Mouse (Mus musculus) heart, embryonic 16.5 days (tissue): ENCODE measurements around the gene Dcdc2a. TPM values are rescaled to one million over a fixed set of nuclear protein-coding genes. Genes with fewer than 3 reads are reported as not detected.
A peak's percentile ranks its signal among the peaks of the same experiment; 100 is the strongest.

Source experiments
- ATAC-seq: fragments of 200-750 bp; cut with Nextera tagmentation; replicated peaks from 2 replicates; pipeline ENCODE4 v1.8.0; 2017; ENCODE audit warnings: moderate number of reproducible peaks; ENCODE audit not compliant: insufficient read depth, low FRiP score; ENCODE audit errors: extremely low read depth
- H3K27ac ChIP-seq: fragments of 300-500 bp; sonication (generic); 2 replicates; pipeline ENCODE4 v1.5.1; 2014; ENCODE audit warnings: mild to moderate bottlenecking, low read length, control low read depth, moderate library complexity
- H3K27me3 ChIP-seq: fragments of 300-500 bp; sonication (generic); 2 replicates; pipeline ENCODE4 v1.6.1; 2014; ENCODE audit warnings: low read length, mixed read lengths; ENCODE audit not compliant: control insufficient read depth, insufficient read depth
- H3K36me3 ChIP-seq: fragments of 300-500 bp; sonication (generic); 2 replicates; pipeline ENCODE4 v1.6.1; 2014; ENCODE audit not compliant: control insufficient read depth, insufficient read depth
- H3K4me1 ChIP-seq: fragments of 300-500 bp; sonication (generic); 2 replicates; pipeline ENCODE4 v1.6.1; 2014; ENCODE audit warnings: low read length, mixed read lengths; ENCODE audit not compliant: control insufficient read depth, insufficient read depth
- H3K4me2 ChIP-seq: fragments of 300-500 bp; sonication (generic); 2 replicates; pipeline ENCODE4 v1.6.1; 2014; ENCODE audit warnings: low read depth, mild to moderate bottlenecking, control low read depth, low read length
- H3K4me3 ChIP-seq: fragments of 300-500 bp; sonication (generic); 2 replicates; pipeline ENCODE4 v1.5.1; 2014; ENCODE audit warnings: mild to moderate bottlenecking, control low read depth, low read length
- H3K9ac ChIP-seq: fragments of 300-500 bp; sonication (generic); 2 replicates; pipeline ENCODE4 v1.6.1; 2014; ENCODE audit warnings: low read length, control low read depth
- H3K9me3 ChIP-seq: fragments of 300-500 bp; sonication (generic); replicated peaks from 2 replicates; pipeline ENCODE4 v1.6.1; 2016; ENCODE audit warnings: low read length; ENCODE audit not compliant: control insufficient read depth
- WGBS: fragments of 180-500 bp; shearing (Covaris S2); extraction: QIAGEN DNeasy Blood & Tissue Kit; methylation state at CpG from one replicate; pipeline ENCODE4 v1.1.7; 2014; 5-methylcytosine and 5-hydroxymethylcytosine counted together
- polyA plus RNA-seq: library from polyadenylated mRNA; unstranded; fragments of >200 nt; fragmentation: Nextera tagmentation; extraction: Ambion mirVana; gene quantifications from 2 replicates; pipeline ENCODE4 v1.2.1, GENCODE M21; 2015

Gene Dcdc2a
- polyA plus RNA-seq, 1 experiment from 2014 or later: 1.0 TPM

DNA sequence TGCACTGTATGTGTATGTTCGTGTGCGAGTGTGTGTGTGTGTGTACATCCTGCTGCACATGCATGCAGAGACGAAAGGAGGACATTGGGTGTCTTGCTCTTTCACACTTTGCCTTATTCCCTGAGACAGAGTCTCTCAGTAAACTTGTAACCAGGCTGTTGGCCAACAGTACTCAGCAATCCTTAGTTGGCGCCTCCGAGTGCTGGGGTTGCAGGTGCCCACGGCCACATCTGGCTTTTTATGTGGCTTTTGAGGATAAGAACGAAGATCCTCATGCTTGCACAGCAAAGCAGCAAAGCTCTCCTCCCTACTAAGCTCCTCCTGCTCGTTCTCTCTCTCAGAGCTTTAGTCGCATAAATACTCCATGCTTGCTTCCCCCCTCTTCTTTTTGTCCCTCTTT, 73.0 kb downstream of the Dcdc2a start:
- Histone ChIP-seq H3K9me3 (no peaks in the 10 kb centered on the region), H3K27ac (no peak overlapping the region), H3K4me3 (no peak overlapping the region), H3K9ac (no peak overlapping the region), H3K4me2 (no peak overlapping the region), H3K36me3 (no peaks in the 10 kb centered on the region), H3K4me1 (no peaks in the 10 kb centered on the region), H3K27me3 (no peaks in the 10 kb centered on the region)
- no peak for ATAC-seq
- 78% methylated on average over 9 of the region's 9 CpGs for WGBS

DNA sequence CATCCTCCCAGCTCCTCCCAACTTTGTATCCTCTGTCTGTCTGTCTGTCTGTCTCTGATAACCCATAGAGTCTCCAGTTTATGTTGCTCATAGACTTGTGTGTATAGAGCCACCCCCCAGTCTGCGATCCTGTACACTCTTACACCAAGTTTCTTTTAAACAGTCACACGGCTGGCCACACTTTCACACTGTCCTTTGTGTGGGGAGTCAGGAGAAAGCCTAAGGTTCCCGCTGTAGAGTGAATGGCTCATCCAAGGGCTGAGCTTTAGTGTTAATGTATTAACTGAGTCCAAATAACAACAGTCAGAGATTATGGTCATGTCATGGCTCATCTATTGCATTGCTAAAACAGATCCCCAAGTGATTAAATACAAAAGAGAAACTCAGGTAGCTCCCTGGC, 87.3 kb downstream of the Dcdc2a start:
- no peak overlapping the region for H3K9ac ChIP-seq
- H3K36me3 ChIP-seq: no peaks in the 10 kb centered on the region
- no peak overlapping the region for H3K27ac ChIP-seq
- no peak for ATAC-seq
- H3K4me1 ChIP-seq: no peaks in the 10 kb centered on the region
- 85% methylated on average over 3 of the region's 3 CpGs for WGBS
- H3K4me2 ChIP-seq: no peak overlapping the region
- H3K4me3 ChIP-seq: no peak overlapping the region
- peaks cover 4% of the 10 kb centered on the region for H3K9me3 ChIP-seq
- no peaks in the 10 kb centered on the region for H3K27me3 ChIP-seq

DNA sequence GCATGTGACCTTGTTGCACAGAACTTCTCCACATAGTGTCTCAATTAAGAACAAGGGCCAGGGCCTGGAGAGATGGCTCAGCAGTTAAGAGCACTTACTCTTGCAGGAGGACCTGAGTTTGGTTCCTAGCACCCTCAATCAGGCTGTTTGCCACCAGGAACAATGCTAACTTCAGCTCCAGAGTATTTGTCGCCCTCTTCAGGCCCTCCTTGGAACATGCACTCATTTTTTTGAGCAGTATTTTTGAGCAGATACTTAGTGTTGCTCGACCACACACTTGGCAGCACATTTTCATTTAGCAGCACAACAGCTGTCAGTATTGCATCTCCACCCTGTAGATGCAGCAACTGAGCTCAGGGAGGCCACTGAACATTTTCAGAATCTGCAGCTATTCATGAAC, 88.3 kb downstream of the Dcdc2a start:
- no peak for ATAC-seq
- Histone ChIP-seq H3K4me2 (no peak overlapping the region), H3K9me3 (peaks cover 4% of the 10 kb centered on the region), H3K27me3 (no peaks in the 10 kb centered on the region), H3K36me3 (no peaks in the 10 kb centered on the region), H3K9ac (no peak overlapping the region), H3K4me3 (no peak overlapping the region), H3K27ac (no peak overlapping the region), H3K4me1 (no peaks in the 10 kb centered on the region)
- WGBS: 60% methylated on average over 2 of the region's 2 CpGs

DNA sequence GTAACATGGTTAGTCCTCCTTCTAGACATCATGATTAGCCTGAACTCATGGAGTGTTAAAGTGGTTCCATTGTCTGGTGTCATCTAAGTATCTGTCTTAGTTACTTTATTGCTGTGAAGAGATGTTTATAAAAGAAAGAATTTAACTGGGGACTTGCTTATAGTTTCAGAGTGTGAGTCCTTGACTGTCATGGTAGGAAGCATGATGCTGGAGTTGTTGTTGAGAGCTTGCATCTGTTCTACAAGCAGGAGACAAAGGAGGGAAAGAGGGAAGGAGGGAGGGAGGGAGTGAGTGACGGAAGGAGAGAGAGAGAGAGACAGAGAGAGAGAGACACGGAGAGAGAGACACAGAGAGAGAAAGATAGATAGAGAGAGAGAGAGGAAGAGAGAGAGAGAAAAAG, 90.4 kb downstream of the Dcdc2a start:
- Histone ChIP-seq H3K27ac (no peak overlapping the region), H3K4me2 (no peak overlapping the region), H3K9me3 (peaks cover 4% of the 10 kb centered on the region), H3K4me3 (no peak overlapping the region), H3K27me3 (no peaks in the 10 kb centered on the region), H3K36me3 (no peaks in the 10 kb centered on the region), H3K4me1 (peaks cover 5% of the 10 kb centered on the region), H3K9ac (no peak overlapping the region)
- no peak for ATAC-seq
- 70% methylated on average over 2 of the region's 2 CpGs for WGBS

DNA sequence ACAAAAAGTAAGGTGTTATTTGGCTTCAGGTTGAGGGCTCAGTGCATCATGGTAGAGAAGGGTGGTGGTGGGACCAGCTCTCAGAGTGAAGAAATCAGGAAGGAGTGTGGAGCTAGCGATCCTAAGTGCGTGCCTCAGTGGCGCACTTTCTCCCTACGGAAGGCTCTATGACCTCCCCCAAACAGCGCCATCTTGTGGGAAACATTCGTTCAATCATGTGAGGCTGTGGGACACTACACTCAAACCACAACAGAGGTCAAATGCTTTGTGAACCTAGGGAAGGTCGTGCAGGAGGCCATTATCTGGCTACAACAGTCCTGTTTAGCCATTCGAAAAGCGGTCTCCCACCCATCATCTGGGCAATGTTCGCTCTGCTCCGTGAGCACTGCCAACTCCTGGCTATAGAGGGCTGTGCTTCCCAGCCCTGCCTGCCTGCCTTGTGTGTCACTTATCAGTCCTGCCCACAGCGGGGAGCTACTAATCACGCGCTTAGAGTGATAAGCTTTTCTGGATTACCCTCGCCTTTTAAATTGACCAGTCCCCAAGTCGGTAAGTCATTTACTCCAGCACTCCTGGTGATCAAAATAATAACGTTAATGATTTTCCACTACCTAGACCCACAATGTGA, 94.5 kb downstream of the Dcdc2a start:
- Histone ChIP-seq H3K27me3 (no peaks in the 10 kb centered on the region), H3K4me2 (peak overlapping the region; percentile 42), H3K9me3 (no peaks in the 10 kb centered on the region), H3K36me3 (no peaks in the 10 kb centered on the region), H3K4me1 (peaks cover 5% of the 10 kb centered on the region), H3K4me3 (no peak overlapping the region), H3K27ac (no peak overlapping the region), H3K9ac (no peak overlapping the region)
- ATAC-seq: no peak
- 14% methylated on average over 17 of the region's 17 CpGs for WGBS

DNA sequence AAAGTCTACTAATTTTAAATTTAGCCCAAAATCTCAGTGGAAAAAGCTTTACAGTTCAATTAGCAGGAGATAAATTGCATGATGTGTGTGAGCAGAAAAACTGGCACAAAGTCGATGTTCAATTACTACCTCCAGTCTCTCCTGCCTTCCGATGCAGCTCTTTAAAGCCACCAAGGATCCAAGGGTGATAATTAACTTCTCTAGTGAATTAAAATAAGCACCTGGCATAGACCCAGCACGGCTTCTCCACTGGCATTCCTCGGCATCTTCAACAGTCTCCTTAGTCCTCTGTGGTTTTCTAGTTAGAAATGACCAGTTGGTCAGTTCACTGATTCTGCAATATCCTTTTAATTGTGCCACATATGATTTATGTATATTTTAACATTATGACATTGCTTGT, 95.1 kb downstream of the Dcdc2a start:
- Histone ChIP-seq H3K36me3 (no peaks in the 10 kb centered on the region), H3K4me2 (no peak overlapping the region), H3K27ac (no peak overlapping the region), H3K4me3 (no peak overlapping the region), H3K9me3 (no peaks in the 10 kb centered on the region), H3K9ac (no peak overlapping the region), H3K27me3 (no peaks in the 10 kb centered on the region), H3K4me1 (peaks cover 5% of the 10 kb centered on the region)
- ATAC-seq: no peak
- WGBS: 52% methylated on average over 4 of the region's 4 CpGs

DNA sequence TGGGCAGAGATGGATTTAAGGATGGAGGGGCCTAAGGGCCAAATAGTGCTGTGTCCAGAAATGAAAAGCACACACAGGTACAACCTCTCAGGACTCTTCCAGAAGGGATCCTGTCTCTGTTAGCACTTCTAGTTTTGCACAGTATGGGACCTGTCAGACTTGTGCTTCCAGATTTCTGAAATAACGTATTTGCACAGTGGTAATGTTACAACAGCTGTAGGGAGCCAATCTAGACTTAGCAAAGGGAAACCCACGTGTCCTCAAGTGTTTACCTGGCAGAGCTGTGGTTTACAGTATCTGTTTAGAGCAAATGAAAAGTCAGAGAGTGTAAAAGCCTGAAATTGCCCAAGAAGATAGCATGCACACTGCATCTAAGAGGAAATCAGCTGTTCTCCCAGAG, 104.1 kb downstream of the Dcdc2a start:
- ATAC-seq: no peak
- Histone ChIP-seq H3K9ac (no peak overlapping the region), H3K4me1 (no peaks in the 10 kb centered on the region), H3K36me3 (no peaks in the 10 kb centered on the region), H3K4me2 (no peak overlapping the region), H3K27me3 (no peaks in the 10 kb centered on the region), H3K27ac (no peak overlapping the region), H3K4me3 (no peak overlapping the region), H3K9me3 (no peaks in the 10 kb centered on the region)
- 58% methylated on average over 2 of the region's 2 CpGs for WGBS

DNA sequence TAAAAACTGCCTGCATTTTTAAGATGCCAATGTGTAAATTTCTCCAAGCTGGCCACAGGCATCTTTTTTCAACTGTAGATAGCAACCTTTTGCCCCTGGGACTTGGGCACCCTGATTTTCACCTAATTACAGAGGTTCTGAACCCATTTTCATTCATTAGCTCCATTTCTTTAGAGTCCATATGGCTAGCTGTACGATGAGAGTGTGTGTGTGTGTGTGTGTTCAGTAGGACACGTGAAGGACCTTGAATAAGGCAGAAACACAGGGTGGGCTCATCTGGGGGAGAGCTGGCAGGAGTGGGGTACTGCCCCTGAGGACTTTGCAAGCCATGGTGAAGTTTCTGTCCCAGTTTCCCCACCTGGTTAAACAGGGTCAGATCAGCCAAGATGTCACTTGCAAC, 105.0 kb downstream of the Dcdc2a start:
- no peaks in the 10 kb centered on the region for H3K9me3 ChIP-seq
- H3K4me3 ChIP-seq: no peak overlapping the region
- H3K4me1 ChIP-seq: no peaks in the 10 kb centered on the region
- no peak overlapping the region for H3K4me2 ChIP-seq
- ATAC-seq: no peak
- H3K9ac ChIP-seq: no peak overlapping the region
- 80% methylated on average over 2 of the region's 2 CpGs for WGBS
- no peaks in the 10 kb centered on the region for H3K27me3 ChIP-seq
- no peaks in the 10 kb centered on the region for H3K36me3 ChIP-seq
- no peak overlapping the region for H3K27ac ChIP-seq

DNA sequence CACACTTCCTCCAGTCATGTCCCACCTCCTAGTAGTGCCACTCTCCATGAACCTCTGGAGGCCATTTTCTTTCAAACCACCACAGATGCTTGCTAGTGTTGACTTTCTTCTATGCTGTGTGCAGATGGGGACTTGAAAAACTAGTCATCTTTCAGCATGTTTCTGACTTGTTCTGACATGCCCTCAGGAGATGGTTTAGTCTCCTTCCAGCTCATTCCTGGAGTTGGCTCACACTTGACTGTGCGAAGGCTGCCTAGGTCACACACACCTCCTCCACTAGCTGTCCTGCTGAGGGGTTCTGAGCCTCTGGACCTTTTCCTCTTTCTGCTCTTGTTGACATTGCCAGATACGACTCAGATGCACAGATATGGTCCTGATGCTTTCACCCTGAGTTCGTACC, 106.8 kb downstream of the Dcdc2a start:
- Histone ChIP-seq H3K4me3 (no peak overlapping the region), H3K9me3 (no peaks in the 10 kb centered on the region), H3K4me2 (no peak overlapping the region), H3K9ac (no peak overlapping the region), H3K36me3 (no peaks in the 10 kb centered on the region), H3K27ac (no peak overlapping the region), H3K27me3 (no peaks in the 10 kb centered on the region), H3K4me1 (no peaks in the 10 kb centered on the region)
- WGBS: 81% methylated on average over 3 of the region's 3 CpGs
- no peak for ATAC-seq
